Mouse (Mus musculus) testis, adult 2 months (tissue): ENCODE results near the gene Akap13.

Experiments used
- CTCF ChIP-seq: fragments of 200-500 bp; IDR thresholded peaks from 2 replicates; pipeline ENCODE4 v1.5.1; 2012; ENCODE audit warnings: low read depth, mild to moderate bottlenecking, inconsistent platforms, low read length, moderate library complexity; ENCODE audit not compliant: control insufficient read depth, insufficient read depth, insufficient replicate concordance
- POLR2A ChIP-seq: fragments of 200-500 bp; IDR thresholded peaks from 2 replicates; pipeline ENCODE4 v1.6.1; 2012; ENCODE audit warnings: low read depth, mild to moderate bottlenecking, inconsistent platforms, low read length, moderate library complexity; ENCODE audit not compliant: control insufficient read depth

GRCm38 (mm10) chr7:75609456-75610262 is 154.3 kb downstream of the Akap13 start:
- TF ChIP-seq POLR2A (no peak), CTCF (no peak; the same call in 1 of the 2 replicates)
